Mouse (Mus musculus) ES-E14 (cell line): ENCODE results near the gene Lefty1. TPM values are rescaled to one million over a fixed set of nuclear protein-coding genes. Genes with fewer than 3 reads are reported as not detected.
A peak's percentile ranks its signal among the peaks of the same experiment; 100 is the strongest.
"Not testable (repeated sequence)": the region's sequence is repeated elsewhere in the genome, so short reads cannot be mapped to it uniquely, and the experiment has no call there.

ENCODE experiments used
- DNase-seq: peaks from one replicate; pipeline ENCODE4 v3.0.0-alpha.2; 2013; ENCODE audit warnings: low read depth, low spot score
- H3K27ac ChIP-seq: 2 replicates; pipeline ENCODE4 v1.5.1; 2012; ENCODE audit warnings: low read depth, mild to moderate bottlenecking, low read length, moderate library complexity, mixed read lengths; ENCODE audit not compliant: poor library complexity, insufficient read depth, severe bottlenecking
- H3K36me3 ChIP-seq: 2 replicates; pipeline ENCODE4 v1.6.1; 2012; ENCODE audit warnings: mild to moderate bottlenecking, low read length, moderate library complexity, mixed read lengths; ENCODE audit not compliant: control insufficient read depth, poor library complexity, insufficient read depth, severe bottlenecking
- H3K4me1 ChIP-seq, 2 experiments: fragments of 150-350 bp in 1 of 2; sonication (generic) in 1 of 2; 2 replicates each; pipeline ENCODE4 v1.6.1; 2012; ENCODE audit warnings: low read length in 2 of 2, mild to moderate bottlenecking in 1 of 2, mixed read lengths in 1 of 2; ENCODE audit not compliant: control insufficient read depth in 2 of 2, insufficient read depth in 2 of 2, poor library complexity in 1 of 2
- H3K4me3 ChIP-seq, 2 experiments: fragments of 150-350 bp in 1 of 2; sonication (generic) in 1 of 2; 2 replicates each; pipeline ENCODE4 v1.5.1; 2012; ENCODE audit warnings: low read length in 2 of 2, low read depth in 1 of 2, mild to moderate bottlenecking in 1 of 2, mixed read lengths in 1 of 2; ENCODE audit not compliant: insufficient read depth in 1 of 2, poor library complexity in 1 of 2, severe bottlenecking in 1 of 2
- H3K9ac ChIP-seq: 2 replicates; pipeline ENCODE4 v1.6.1; 2012; ENCODE audit warnings: low read depth, mild to moderate bottlenecking, low read length, mixed read lengths; ENCODE audit not compliant: poor library complexity, insufficient read depth, severe bottlenecking
- H3K9me3 ChIP-seq: fragments of 150-350 bp; sonication (generic); 2 replicates; pipeline ENCODE4 v1.6.1; 2012; ENCODE audit warnings: low read depth, mild to moderate bottlenecking, low read length; ENCODE audit not compliant: control insufficient read depth, insufficient read depth
- CHD2 ChIP-seq: IDR thresholded peaks from 2 replicates; pipeline ENCODE4 v1.6.1; 2014; ENCODE audit warnings: mild to moderate bottlenecking, low read depth, low read length, inconsistent platforms
- HCFC1 ChIP-seq: IDR thresholded peaks from 2 replicates; pipeline ENCODE4 v1.6.1; 2012; ENCODE audit warnings: low read length, inconsistent platforms, borderline replicate concordance; ENCODE audit not compliant: insufficient read depth
- MAFK ChIP-seq: IDR thresholded peaks from 2 replicates; pipeline ENCODE4 v1.6.1; 2014; ENCODE audit warnings: mild to moderate bottlenecking, low read depth, low read length, inconsistent platforms; ENCODE audit not compliant: insufficient read depth
- ZC3H11A ChIP-seq: IDR thresholded peaks from 2 replicates; pipeline ENCODE4 v1.6.1; 2012; ENCODE audit warnings: low read depth, mild to moderate bottlenecking, inconsistent platforms, low read length, borderline replicate concordance
- ZNF384 ChIP-seq: IDR thresholded peaks from 2 replicates; pipeline ENCODE4 v1.6.1; 2012; ENCODE audit warnings: low read depth, low read length, inconsistent platforms
- in situ Hi-C, 2 experiments: fragments of 600-800 bp; cut with MboI; formaldehyde crosslinking; loops; one replicate each; pipeline ENCODE4 v1.15.1; 2025; ENCODE audit warnings: low sequenced_read_pairs in 2 of 2, inconsistent platforms in 1 of 2; ENCODE audit not compliant: unreplicated experiment in 2 of 2
- total RNA-seq: library from RNA; depleted of rRNA; stranded (reverse); fragments of 300-350 nt; gene quantifications from 2 replicates; pipeline ENCODE4 v1.2.3, GENCODE M21; 2012

Lefty1 gene
- total RNA-seq, 1 experiment, result 281 TPM

- H3K36me3 ChIP-seq, result no peaks in the 10 kb centered on the region
- peaks cover under 1 to 23% of the 10 kb centered on the region in 2 experiments; a peak in 2 of 4 replicates for H3K4me1 ChIP-seq
- in situ Hi-C loops, result no loop called here
- no peak overlapping the region for H3K9ac ChIP-seq
- no peak overlapping the region for H3K4me3 ChIP-seq
- no peak for DNase-seq
- H3K27ac ChIP-seq, result no peak overlapping the region
- no peaks in the 10 kb centered on the region for H3K9me3 ChIP-seq
- TF ChIP-seq ZNF384 (no peak), CHD2 (no peak), HCFC1 (no peak), ZC3H11A (no peak), MAFK (no peak)
Observed at GRCm38 (mm10) chr1:180931106-180931505, 3.7 kb upstream of the Lefty1 start.

- in situ Hi-C loops, result no loop called here
- DNase-seq, result no peak
- TF ChIP-seq MAFK, result no peak
- no peak for TF ChIP-seq CHD2
- no peak for TF ChIP-seq HCFC1
- no peak for TF ChIP-seq ZC3H11A
- TF ChIP-seq ZNF384, result no peak
- Histone ChIP-seq H3K4me3 (peak overlapping the region; percentile 59 to 62; a peak in 2 of 4 replicates), H3K9ac (0 out of 2 replicates have a peak overlapping the region, but pooled peaks have one; percentile 11), H3K4me1 (peaks cover 0 to 15% of the 10 kb centered on the region in 2 experiments; a peak in 2 of 4 replicates), H3K9me3 (no peaks in the 10 kb centered on the region), H3K36me3 (peaks cover 8% of the 10 kb centered on the region; the same call in 1 of the 2 replicates), H3K27ac (peak overlapping the region; percentile 73)
Observed at GRCm38 (mm10) chr1:180933659-180934058, 1.2 kb upstream of the Lefty1 start.

GRCm38 (mm10) chr1:180936610-180937398 is 2.0 kb downstream of the Lefty1 start:
- H3K4me3 ChIP-seq, result peak overlapping the region; percentile 59 to 62
- peak overlapping the region; percentile 41 for H3K9ac ChIP-seq

GRCm38 (mm10) chr1:180937631-180938030 is 2.8 kb downstream of the Lefty1 start:
- peak overlapping the region; percentile 26 to 62; a peak in 3 of 4 replicates for H3K4me3 ChIP-seq
- H3K36me3 ChIP-seq, H3K27ac ChIP-seq, H3K9me3 ChIP-seq, DNase-seq, H3K9ac ChIP-seq, in situ Hi-C loops: not testable (repeated sequence)
- H3K4me1 ChIP-seq, result peaks cover 0 to 15% of the 10 kb centered on the region in 2 experiments; a peak in 2 of 4 replicates

More at GRCm38 (mm10) chr1:180936610-180937398, 2.0 kb downstream of the Lefty1 start:
- H3K9me3 ChIP-seq, H3K36me3 ChIP-seq, DNase-seq, H3K27ac ChIP-seq, in situ Hi-C loops: not testable (repeated sequence)
- peaks cover 0 to 15% of the 10 kb centered on the region in 2 experiments; a peak in 2 of 4 replicates for H3K4me1 ChIP-seq

- H3K9me3 ChIP-seq, H3K27ac ChIP-seq, H3K9ac ChIP-seq, DNase-seq, H3K36me3 ChIP-seq, in situ Hi-C loops, H3K4me3 ChIP-seq: not testable (repeated sequence)
- TF ChIP-seq CHD2 (0 out of 2 replicates have a peak, but pooled peaks have one; percentile 25), ZNF384 (0 out of 2 replicates have a peak, but pooled peaks have one; percentile 26)
- peaks cover 0 to 17% of the 10 kb centered on the region in 2 experiments; a peak in 2 of 4 replicates for H3K4me1 ChIP-seq
Observed at GRCm38 (mm10) chr1:180938781-180939180, 4.0 kb downstream of the Lefty1 start.
